Mouse (Mus musculus): ENCODE data around the gene Aqp2.

Aqp2 gene

DNA sequence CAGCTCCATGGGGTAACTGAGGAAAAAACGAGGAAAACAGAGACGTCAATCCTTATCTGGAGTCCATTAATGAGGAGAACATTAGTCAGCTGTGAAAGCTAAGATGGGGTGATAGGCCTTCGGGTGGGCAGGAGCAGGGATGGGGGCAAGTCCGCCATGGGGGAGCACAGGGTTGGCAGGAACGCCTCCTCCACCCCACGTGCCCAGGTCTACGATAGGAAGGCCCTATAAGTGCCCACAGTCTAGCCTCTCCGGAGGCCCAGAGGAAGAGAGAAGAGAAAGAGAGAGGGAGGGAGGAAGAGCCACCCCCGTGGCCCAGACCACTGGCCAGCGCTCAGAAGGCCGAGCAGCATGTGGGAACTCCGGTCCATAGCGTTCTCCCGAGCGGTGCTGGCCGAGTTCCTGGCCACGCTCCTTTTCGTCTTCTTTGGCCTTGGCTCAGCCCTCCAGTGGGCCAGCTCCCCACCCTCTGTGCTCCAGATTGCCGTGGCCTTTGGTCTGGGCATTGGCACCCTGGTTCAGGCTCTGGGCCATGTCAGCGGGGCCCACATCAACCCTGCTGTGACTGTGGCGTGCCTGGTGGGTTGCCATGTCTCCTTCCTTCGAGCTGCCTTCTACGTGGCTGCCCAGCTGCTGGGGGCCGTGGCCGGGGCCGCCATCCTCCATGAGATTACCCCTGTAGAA lies at the start of gene Aqp2:
Aqp2 (plus strand) TSS at position 254 of the 684 bp plus-strand sequence.
- no peak for DNase-seq (ENCODE audit: low read depth, low spot score)

GRCm38 (mm10) chr15:99531146-99531545 lies 47.7 kb upstream of the Aqp2 start:
- DNase-seq (ENCODE audit: low read depth, low spot score), result no peak

DNA sequence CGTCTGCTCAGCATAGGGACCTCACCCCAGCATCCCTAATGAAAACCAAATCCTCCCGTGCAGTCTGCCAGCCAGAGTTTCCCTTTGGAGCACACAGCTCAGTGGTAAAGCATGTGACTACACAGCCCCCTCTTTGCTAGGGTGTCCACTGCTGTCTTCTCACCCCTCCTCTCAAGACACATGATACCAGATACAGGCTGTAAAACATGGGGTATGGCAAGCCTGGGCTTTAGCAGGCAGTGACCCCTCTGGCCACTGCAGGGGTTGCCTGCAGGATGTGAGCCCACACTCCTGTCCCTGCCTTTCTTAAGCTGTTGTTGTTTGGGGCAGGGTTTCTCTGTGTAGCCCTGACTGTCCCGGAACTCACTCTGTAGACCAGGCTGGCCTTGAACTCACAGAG lies 46.8 kb upstream of the Aqp2 start:
- no peak for DNase-seq (ENCODE audit: low read depth, low spot score)

- no peak for DNase-seq (ENCODE audit: low read depth, low spot score)
Observed at GRCm38 (mm10) chr15:99536889-99537862, 41.7 kb upstream of the Aqp2 start.

GRCm38 (mm10) chr15:99539891-99540290 lies 39.0 kb upstream of the Aqp2 start:
- DNase-seq (ENCODE audit: low read depth, low spot score), result no peak

- DNase-seq (ENCODE audit: low read depth, low spot score), result no peak
Observed at GRCm38 (mm10) chr15:99544047-99544446, 34.8 kb upstream of the Aqp2 start.

DNA sequence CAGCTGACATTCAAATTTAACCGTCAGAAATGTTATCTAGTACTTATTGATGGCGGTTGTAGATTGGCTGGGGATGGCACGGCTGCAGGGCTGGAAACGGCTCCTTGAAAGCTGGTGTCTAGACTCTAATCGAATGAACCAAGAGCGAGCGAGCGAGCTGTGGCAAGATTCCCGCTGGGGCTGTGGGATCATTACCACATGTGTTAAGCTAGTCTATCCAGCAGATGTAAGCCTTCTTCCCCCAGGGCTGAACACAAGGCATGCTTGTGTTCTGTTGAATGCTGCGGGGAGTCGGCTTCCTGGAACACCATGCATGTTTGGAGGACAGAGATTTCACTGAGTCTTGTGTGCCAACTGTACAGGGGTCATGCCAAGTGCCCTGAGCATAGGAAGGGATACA lies 32.3 kb upstream of the Aqp2 start:
- no peak for DNase-seq (ENCODE audit: low read depth, low spot score)

DNA sequence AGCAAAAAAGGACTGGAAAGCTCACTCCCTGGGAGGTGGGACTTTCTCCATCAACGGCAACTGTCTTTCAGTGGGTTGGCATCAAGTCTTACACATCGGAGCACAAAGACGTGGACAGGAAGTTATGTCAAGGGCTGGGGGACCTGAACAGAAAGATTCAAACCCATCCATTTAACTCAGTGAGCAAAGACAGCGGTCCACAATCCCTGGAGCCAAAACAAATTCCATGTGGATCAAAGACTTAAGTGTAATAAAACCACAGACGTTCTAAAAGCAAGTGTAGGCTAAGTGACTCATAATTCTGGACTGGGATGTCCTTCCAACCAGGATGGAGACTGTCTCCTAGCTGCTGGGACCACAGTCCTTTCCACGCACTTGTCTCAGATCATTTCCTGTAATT lies 31.1 kb upstream of the Aqp2 start:
- no peak for DNase-seq (ENCODE audit: low read depth, low spot score)

DNA sequence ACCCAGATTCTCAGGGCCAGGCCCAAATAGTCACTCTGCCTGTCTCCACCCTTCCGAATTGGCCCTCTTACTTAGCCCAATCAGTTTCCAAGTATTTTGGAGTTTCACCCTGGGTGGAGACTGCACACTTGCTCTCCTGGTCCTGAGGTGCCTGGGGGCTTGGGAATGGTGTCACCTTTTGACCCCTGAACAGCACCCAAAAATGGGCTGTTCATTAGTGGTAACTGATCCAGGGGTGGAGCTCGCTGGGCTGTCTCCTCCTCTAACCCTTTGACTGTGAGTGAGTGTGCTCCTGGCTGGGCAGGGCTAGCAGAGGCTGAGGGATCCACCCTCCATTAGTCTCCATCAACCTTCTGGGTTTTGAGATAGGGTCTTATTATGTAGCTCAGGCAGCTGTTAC lies 29.0 kb upstream of the Aqp2 start:
- DNase-seq (ENCODE audit: low read depth, low spot score), result no peak

DNA sequence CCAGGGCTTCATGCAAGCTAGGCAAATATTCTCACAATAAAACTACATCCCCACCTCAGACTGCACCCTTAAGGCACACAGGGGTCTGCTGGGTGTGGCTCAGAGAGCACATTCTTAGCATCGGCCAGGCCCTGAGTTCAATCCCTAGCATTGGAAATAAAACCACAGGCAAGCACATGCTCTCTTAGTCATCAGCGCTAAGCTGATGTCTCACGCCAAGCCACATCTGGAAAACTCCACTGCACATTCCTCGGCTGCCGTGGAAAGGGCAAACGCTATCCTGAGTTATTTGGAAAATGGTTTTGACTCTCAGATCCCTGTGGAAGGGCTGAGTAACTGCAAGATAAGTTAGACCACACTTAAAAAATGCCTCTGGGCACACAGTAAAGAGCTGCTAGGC lies 25.1 kb upstream of the Aqp2 start:
- DNase-seq (ENCODE audit: low read depth, low spot score), result no peak

GRCm38 (mm10) chr15:99558947-99559346 lies 19.9 kb upstream of the Aqp2 start:
- DNase-seq (ENCODE audit: low read depth, low spot score), result no peak

GRCm38 (mm10) chr15:99560246-99560645 lies 18.6 kb upstream of the Aqp2 start:
- DNase-seq (ENCODE audit: low read depth, low spot score), result no peak

- no peak for DNase-seq (ENCODE audit: low read depth, low spot score)
Observed at GRCm38 (mm10) chr15:99567371-99567770, 11.5 kb upstream of the Aqp2 start.

- DNase-seq (ENCODE audit: low read depth, low spot score), result no peak
Observed at GRCm38 (mm10) chr15:99568682-99569081, 10.2 kb upstream of the Aqp2 start.

DNA sequence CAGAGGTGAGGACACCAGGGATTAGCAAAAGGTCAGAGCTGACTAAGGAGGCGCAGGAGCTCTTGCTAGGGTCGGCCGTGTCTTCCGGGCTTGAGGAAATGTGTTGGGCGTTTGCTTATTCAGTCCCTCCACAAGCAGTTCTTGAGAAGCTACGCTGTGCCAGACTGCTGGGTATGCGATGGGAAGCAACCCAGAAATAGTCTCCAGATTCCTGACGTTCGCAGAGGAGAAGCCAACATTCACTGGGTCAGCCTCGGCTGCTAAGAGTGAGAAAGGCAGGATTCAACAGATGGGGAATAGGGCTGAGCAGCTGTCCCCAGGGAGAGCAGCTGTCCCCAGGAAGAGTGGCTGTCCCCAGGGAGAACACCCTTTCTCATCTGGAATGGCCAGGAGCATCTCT lies 9.7 kb upstream of the Aqp2 start:
- no peak for DNase-seq (ENCODE audit: low read depth, low spot score)

DNA sequence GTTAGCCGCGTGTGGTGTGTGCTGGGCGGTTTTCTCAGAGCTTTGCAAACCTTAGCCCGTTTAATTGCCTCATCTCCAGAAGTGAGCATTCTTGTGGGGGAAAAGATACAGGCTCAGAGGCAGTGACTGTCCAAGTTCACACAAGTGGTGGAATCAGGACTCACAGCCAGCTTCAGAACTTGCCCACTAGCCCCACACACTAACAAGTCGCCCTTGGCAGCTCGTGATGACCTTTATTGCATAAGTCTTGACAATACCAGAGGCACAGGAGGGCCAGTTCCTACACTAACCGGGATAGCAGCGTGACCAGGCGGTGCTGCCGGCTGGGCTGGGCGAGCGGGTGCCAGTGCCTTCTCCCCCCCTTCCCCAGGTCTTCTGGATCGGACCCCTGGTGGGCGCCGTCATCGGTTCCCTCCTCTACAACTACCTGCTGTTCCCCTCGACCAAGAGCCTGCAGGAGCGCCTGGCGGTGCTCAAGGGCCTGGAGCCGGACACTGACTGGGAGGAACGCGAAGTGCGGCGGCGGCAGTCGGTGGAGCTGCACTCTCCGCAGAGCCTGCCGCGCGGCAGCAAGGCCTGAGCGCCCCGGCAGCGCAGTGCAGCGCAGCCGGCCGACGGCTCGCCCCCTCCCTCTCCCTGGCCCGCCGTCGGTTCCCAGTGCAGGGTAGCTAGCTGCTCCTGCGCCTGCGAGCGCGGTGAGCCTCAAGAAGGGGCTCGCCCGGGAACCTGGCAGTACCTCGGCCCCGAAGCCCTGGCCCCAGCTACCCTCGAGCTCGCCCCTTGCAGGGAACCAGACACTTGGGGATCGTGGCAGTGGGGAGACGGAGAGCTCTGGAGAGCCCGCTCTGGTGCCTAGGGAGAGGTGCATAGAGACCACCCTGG lies 4.8 kb downstream of the Aqp2 start:
- no peak for DNase-seq (ENCODE audit: low read depth, low spot score)

DNA sequence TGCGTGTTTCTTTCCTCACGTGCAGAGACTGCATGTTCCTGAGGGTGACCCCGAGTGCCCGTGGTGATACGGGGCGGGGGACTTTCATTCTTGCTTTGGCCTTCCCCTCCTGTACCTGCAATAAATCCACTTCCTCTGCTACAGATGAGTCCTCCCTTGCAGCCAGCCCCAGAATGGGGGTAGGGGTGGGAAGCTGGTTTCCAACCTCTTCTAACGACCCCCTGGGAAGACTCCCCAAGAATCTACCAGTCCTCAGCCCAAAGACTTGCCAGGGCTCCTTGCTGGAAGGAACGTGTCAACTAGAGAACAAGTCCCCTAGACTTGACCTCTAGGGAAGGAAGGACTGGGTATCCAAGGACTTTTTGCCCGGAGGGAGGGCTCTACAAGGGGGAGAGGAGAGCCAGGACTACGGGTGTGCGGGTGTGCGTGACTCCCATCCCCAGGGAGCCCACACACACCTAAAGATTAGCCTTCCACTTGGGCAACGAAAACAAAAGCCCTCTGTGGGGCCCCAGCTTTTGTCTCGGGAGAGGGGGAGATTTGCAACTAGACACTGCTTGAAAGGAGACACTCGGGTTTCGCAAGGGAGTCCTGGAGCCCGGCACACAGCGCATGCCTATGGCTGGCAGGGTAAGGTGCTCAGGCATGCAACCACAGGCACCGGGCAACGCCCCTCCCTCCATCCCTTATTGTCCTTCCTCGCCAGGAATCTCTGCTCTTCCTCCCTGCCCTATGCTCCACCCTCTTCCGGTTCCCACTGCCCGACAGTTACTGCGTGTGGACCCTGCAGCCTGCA lies 5.8 kb downstream of the Aqp2 start:
- no peak for DNase-seq (ENCODE audit: low read depth, low spot score)

DNA sequence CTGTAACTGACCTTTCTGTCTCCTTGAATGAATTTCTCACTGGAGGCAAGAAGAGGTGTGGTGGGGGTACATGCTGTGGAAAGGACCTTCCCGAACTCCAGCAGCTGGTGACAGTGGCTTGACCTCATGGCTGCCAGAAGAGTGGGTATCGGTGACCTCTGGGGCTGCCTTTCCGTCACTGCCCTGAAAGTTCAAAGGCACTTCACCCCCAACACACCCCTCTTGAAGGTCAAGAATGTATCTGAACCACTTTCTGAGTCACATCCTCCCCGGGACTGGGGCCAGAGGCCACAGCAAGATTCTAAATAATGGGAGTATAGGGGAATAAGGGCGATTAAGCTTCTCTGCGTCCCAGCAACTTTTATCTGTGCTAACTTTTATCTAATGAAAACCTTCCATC lies 6.9 kb downstream of the Aqp2 start:
- no peak for DNase-seq (ENCODE audit: low read depth, low spot score)

GRCm38 (mm10) chr15:99586525-99586924 lies 7.7 kb downstream of the Aqp2 start:
- DNase-seq (ENCODE audit: low read depth, low spot score), result no peak

GRCm38 (mm10) chr15:99589237-99589636 lies 10.4 kb downstream of the Aqp2 start:
- no peak for DNase-seq (ENCODE audit: low read depth, low spot score)

DNA sequence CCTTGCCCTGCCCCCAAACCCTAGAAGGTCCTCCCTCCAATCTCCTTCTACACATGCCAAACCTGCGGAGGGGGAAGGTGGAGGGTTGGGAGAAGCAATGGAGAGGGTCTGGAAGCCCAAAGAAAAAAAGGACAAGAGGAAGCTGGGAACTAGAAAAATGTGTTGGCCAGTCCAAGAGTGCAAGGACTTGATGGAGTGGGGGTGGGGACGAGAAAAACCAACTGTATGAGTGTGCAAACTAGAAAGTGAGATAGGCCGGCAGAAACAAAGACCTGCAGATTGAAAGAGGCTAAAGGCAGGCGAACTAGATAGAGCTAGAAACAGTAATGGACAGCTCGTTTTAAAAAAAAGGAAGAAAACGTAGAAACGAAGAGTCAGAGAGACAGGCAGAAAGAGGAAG lies 10.8 kb downstream of the Aqp2 start:
- DNase-seq (ENCODE audit: low read depth, low spot score), result no peak

Measured in retina, postnatal 7 days (tissue).